Mouse (Mus musculus): ENCODE data around the gene Zbtb16. TPM values are rescaled to one million over a fixed set of nuclear protein-coding genes. Genes with fewer than 3 reads are reported as not detected.

Gene Zbtb16
- total RNA-seq, 1 experiment from 2014 or later = 21.6 TPM

DNA sequence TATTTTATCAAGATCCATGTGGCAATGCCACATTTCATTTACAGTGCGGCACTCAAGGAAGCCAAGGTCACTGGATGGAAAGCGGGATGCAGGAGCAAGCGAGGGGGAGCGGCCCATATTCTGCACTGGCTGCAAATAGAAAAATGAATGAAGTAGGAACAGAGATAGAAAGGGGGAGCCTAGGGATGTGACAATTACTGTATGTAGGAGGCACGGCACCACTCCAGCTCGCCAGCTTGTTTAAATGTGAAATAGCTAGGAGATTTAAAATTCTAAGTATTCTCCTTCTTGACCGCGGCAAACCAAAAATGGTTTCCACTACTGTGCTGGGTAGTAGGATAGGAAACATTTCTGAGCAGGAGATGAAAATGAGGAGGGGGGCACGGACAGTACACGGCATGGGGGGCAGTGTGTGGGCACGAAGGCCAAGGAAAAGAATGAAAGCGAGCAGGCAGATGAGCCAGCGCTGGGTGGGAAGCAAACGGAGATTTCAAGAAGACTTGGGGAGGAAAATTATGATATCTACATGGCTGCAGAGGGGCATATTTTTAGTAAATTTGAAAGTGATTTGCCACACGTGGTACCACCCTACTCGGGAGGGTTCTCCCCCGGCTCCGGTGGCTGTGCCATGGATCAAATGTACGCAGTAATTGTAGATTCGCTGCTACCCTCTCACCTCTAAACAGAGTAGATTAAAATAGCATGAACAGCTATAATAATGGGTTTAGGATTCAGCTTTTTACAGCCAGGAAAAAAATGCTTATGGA is 68.2 kb downstream of the Zbtb16 start:
- no peak for DNase-seq

DNA sequence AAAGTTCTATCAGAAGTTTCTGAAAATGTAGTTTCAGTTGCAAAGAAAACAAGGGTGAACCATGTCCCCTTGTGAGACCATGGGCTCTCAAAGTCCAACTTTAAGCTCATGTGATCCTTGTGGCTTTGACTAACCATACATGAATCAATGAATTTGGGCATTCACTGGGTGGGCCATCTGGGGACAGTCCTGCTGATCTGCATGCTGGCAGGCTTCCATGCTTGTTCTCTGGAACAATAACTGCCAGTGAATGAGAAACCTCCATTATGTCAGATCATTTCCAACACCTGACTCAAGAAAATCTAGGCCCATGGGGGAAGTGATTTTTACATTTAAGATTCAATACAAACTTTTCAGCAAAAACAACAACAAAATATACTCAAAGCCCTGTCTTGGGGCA is 70.1 kb downstream of the Zbtb16 start:
- DNase-seq = no peak

- no peak for DNase-seq
Observed at GRCm38 (mm10) chr9:48764311-48764710, 71.7 kb downstream of the Zbtb16 start.

DNA sequence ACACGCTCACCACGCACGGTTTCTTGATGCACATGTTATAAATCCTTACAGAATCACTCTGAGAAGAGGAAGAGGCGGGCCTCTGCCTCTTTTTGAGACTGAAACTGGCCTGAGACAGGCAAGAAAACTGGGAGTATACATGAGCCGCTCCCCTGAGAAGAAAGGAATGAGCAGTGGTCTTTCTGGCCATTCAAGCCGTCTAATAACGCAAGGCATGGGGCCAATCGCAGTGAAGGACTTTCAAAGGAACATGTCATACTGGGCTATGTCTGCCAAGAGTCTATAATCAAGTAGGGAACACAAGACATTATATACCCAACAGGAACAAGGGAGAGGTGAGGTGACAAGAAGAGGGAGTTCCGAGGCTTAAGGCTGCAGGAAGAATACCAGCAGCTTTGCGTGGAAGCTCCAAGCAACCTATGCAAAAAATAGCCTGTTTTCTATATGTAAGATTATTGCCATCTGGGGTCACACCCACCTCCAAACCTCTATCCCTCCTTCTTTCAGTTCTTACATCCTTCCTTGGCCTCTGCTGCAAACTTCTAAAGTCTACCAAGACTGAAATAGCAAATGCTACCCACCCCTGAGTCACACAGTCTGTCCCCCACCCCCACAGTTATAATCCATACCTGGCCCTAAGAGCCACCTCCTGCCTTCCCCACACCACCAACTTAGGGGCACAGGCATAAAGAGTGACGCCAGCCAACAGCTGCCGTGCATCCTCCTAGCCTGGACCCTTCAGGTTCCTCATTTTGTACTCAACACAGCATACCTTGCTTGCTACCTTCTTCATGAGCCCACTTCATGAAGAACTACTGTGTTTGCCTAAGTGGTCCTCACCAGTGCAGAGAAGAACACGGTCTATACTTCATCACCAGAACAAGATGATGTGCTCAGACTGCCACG is 74.0 kb downstream of the Zbtb16 start:
- DNase-seq = no peak

DNA sequence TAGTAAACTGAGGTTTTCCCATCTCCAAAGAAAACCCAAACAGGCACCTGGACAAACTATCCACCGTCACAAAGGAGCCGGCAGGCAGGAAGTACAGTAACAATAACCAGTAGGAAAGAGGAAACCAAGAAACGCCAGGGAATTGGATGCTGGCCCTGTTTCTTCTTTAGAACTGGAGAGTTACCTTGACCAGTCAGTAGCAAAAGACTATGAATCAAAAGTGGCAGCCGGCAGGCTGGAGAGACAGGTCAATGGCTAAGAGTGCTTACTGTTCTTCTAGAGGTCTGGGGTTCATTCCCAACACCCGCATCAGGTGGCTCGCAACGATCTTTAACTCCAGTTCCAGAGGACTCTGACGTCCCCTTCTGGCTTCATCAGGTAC is 74.9 kb downstream of the Zbtb16 start:
- peak; percentile 37 for DNase-seq

DNA sequence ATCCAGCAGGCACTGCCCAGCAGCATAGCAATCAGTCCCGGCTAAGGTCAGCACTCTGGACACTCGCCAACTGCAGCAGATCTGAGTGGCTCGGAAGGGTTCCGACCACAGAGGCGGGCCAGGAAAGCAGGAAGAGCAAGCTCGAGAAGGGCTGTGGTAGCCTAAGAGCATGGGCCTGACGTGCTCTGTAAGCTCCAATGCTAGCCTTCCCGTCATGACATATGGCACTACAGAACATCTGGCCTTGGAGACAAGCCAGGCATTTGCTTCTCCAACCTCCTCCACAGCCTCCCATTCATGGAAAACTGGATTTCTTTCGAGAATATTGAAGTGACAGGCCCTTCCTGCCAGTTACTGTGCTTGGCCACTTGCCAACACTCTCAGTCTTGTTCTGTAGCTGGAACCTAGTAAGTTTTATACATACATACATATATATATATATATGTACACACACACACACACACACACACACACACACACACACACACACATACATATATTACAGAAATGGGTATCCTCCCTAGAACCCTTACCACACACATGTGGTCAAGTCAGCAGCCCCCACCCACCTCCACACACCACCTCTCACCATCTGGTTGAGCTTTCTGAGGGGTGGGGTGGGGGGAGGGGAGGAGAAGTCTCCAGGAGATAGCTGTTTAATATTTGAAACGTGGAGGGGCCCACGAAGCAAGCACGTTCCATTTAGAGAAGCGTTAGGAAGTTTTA is 75.4 kb downstream of the Zbtb16 start:
- DNase-seq = peak; percentile 79

- DNase-seq = no peak
Observed at GRCm38 (mm10) chr9:48759098-48759497, 76.9 kb downstream of the Zbtb16 start.

DNA sequence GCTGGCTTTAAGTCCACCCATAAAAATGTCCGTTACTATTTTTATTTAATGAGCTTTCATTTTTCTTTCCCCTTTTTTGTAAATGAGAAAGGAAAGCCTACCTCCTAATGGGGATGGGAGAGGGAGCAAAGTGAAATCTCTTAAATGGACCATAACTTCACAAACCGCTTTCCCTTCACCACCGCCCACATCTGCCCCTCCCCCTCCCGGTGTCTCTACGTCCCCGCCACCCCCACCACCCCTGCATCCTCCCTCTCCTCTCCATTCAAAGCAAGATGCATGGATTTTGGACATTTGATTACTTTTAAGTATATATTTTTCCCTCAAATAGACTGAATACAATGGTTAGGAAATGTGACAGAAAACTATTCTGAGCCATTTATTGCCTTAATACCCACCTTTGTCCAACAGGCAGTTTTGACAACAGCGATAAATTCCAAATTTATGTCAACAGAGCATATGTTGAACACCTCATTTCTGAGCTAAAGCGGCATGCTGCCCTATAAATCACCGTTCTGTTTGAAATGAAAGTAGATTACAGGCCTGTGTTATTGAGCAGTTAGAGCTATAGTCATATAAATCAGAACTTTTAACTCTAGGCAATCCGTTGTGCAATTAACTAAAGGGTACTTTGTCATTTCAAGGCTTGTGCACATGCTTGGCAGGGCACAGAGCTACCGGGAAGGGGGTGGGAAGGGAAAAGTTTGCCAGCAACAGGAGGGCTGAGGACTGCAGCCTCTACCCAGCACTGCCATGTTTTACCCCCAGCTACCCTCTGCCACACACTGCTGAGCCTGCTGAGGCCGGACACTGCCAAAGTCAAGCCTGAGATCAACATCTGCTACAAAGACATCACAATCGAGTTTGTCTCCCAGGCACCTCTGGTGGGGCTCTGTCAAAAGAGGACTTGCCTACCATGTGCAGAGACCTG is 78.1 kb downstream of the Zbtb16 start:
- DNase-seq = no peak

DNA sequence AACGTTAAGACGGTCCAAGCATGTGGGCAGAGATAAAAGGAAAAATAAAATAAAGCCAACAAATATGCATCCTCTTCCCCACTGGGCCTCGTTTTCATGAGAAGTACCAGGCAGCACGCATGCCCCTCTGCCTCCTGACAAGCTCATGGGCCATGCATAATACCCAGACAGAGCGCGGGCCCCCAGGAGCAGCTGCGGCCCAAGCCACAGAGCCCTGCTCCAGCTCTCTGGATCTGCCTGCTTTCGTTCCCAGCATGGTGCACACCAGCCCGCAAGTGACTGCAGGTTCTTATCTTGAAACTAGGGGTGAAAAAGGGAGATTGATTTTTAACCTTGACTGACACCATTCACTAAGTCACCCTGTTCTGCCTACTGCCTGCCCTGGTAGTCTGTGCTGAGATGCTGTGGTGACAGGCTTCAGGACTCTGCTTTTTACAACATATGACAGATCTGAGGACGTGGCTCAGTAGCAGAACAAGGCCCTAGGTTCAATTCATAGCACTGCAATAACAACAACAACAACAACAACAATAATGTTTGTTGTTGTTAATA is 79.7 kb downstream of the Zbtb16 start:
- no peak for DNase-seq

DNA sequence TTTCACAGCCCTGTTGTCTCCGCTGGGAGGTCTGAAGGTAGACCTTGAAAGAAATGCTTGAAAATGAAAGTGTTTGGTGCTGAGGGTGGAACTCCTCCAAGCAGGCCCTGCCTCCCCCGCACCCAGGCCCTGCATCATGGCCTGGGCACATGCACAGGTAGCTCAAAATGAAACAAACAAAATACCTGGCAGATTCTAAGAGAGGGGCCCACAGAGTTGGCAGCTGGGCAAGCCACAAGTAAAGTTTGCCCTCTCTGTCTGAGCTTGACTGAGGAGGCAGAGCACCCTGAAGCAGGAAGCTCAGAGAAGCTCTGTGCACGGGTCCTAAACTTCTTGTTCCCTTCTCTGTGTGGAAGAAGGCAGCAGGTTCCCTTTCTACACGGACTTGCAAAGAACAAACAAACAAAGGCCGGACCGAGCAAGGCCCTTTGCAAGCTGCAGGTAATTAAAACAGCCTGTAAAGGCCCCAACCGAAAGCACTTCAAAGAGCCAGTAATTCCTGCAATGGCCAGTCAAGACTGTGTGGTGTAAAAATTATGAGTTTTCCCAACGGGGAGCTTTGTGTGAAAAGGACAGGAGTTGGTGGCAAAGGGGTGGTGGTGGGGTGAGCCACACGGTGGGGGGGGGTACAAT is 80.5 kb downstream of the Zbtb16 start:
- no peak for DNase-seq

DNA sequence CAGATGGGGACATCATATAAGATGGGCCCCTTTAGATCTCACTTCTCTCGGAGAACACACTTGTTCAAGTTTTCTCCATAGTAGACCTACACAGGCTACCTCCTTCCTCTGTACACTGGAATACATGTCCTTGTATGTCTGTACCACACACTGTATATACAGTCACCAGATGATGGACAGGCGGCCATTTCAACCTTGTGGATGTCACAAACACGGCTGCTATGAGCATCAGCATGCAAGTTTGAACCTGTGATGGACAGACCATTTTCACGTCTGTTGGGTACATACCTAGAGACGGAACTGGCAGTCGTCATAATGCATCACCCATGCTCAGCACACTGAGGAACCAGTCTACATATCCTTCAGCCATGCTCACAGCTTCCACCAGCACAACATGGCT is 81.6 kb downstream of the Zbtb16 start:
- no peak for DNase-seq

- no peak for DNase-seq
Observed at GRCm38 (mm10) chr9:48753881-48754280, 82.1 kb downstream of the Zbtb16 start.

- no peak for DNase-seq
Observed at GRCm38 (mm10) chr9:48751900-48752299, 84.1 kb downstream of the Zbtb16 start.

DNA sequence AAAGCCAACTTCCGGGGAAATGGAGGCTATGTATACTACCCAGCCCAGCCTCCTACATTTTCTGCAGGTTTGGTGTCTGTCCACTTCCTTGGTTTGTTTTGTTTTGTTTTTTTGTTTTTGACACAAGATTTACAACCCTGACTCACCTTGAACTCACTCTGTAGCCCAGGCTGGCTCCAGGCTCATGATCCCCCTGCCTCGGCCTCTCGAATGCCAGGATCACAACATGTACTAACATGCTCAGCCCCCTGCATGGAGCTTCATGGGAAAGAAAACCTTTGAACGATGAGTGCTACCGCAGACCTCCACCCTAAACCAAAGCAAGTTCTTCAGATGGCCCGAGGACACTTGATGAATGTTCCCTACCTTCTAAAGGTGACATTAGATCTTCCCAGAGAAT is 86.4 kb downstream of the Zbtb16 start:
- DNase-seq = no peak

DNA sequence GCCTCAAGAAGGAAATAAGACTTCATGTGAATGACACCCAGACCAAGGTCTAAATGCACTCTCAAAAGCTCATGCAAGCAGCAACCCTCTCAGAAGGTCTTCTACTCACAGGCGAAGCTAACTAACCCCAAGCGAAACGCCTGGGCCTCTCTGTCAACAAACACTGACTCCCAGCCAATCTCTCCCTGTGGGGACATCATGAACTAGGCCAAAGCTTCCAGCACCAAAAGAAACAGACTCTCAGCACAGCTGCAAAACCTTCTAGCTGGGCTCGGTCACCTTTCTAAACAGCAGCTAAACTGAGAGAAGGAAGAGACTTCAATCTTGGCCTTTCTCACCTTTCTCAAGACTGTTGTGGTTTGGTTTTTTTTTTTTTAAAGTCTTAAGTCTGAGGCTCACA is 86.9 kb downstream of the Zbtb16 start:
- no peak for DNase-seq

GRCm38 (mm10) chr9:48748761-48749160 is 87.3 kb downstream of the Zbtb16 start:
- DNase-seq = no peak

DNA sequence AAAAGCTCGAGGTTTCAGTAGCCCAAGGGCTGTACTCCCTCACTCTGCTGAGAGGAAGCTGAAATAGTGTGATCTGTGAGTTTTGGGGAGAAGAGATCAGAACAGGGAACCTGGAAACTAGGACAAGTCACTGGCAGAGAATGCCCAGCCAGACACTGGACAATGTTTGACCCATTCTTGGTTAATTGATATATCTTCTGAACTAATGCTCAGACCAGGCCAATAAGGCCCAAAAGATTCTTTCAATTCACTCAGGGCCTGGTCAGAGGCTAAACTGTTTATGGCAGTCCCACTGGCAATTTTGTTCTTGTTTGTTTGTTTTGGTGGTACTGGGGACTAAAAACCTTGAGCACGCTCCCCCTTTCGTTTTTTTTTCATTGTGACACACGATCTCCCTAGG is 87.8 kb downstream of the Zbtb16 start:
- DNase-seq = no peak

DNA sequence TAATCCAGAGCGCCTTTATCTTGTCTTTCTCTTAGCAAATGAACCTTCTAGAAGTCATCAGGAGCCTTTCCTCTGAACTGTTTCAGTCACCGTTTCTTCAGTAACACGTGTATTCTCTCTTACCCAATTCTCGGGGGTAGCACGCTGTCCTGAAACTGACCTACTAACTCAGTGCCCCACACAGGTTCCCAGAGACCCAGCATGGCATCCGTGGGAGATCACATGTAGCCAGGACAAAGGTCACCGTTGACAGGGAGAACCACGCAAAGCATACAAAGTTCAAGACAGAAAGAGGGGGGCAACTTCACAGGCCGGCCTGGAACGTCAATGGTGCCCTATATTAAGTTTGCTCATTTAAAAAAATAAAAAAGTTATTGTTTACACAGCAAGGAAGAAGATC is 89.5 kb downstream of the Zbtb16 start:
- DNase-seq = no peak

GRCm38 (mm10) chr9:48745347-48746119 is 90.5 kb downstream of the Zbtb16 start:
- no peak for DNase-seq

- peak; percentile 43 for DNase-seq
Observed at GRCm38 (mm10) chr9:48744916-48745315, 91.1 kb downstream of the Zbtb16 start.
